Mouse (Mus musculus): ENCODE measurements around the gene AU040320.

GRCm38 (mm10) chr4:126805741-126806140 lies 52.4 kb downstream of the AU040320 start:
- TF ChIP-seq CTCF (IDR thresholded peaks at IDR 0.05; ENCODE audit: borderline replicate concordance, insufficient read depth, low read length) (no peak), POLR2A (IDR thresholded peaks at IDR 0.05; ENCODE audit: low read depth, low read length) (no peak)
